Comparison of ENCODE assay signal across 25 mouse cellular contexts in genomic region chr3:105608857-105609256, GRCm38 (mm10).
A peak's percentile ranks its signal among the peaks of the same experiment; 100 is the strongest.
DNase-seq lines count a peak whose midpoint lies in the region; ATAC-seq and TF ChIP-seq lines count a peak whose summit lies in the region.
"Had no signal": no experiment of that assay in that cellular context is flagged by ENCODE, and none has a peak within 500 bp of the region (broad histone marks: within the 10 kb centered on the region; RNA-seq: fewer than 3 reads in every experiment).

No protein-coding gene starts in this region.

- H3K4me2 ChIP-seq in midbrain, embryonic 11.5 days = no peak overlapping the region
- H3K4me2 ChIP-seq in midbrain, embryonic 16.5 days (ENCODE audit: low read length) = no peak overlapping the region
- H3K4me2 ChIP-seq: embryonic facial prominence, embryonic 12.5 days; embryonic facial prominence, embryonic 15.5 days; heart, embryonic 13.5 days; hindbrain, embryonic 14.5 days had no signal

- no peak overlapping the region for H3K4me3 ChIP-seq in layer of hippocampus, adult 2 months
- no peak overlapping the region for H3K4me3 ChIP-seq in midbrain, embryonic 11.5 days (ENCODE audit: low read depth, low read length)
- no peak overlapping the region for H3K4me3 ChIP-seq in midbrain, embryonic 16.5 days (ENCODE audit: low read depth, low read length)
- H3K4me3 ChIP-seq: embryonic facial prominence, embryonic 12.5 days; embryonic facial prominence, embryonic 15.5 days; heart, adult 2 months; heart, embryonic 10.5 days; heart, embryonic 13.5 days had no signal

- H3K27me3 ChIP-seq in midbrain, embryonic 11.5 days (ENCODE audit: control insufficient read depth, insufficient read depth, low read length) = no peaks in the 10 kb centered on the region
- no peaks in the 10 kb centered on the region for H3K27me3 ChIP-seq in midbrain, embryonic 16.5 days (ENCODE audit: control insufficient read depth, insufficient read depth, low read depth, low read length)
- H3K27me3 ChIP-seq: embryonic facial prominence, embryonic 12.5 days; embryonic facial prominence, embryonic 15.5 days had no signal

- no peak for TF ChIP-seq CTCF in layer of hippocampus, adult 2 months (conservative IDR thresholded peaks at IDR 0.05)

- no peaks in the 10 kb centered on the region for H3K4me1 ChIP-seq in midbrain, embryonic 11.5 days (ENCODE audit: control insufficient read depth, insufficient read depth, low read length)
- H3K4me1 ChIP-seq in midbrain, embryonic 16.5 days (ENCODE audit: control insufficient read depth, insufficient read depth, low read length) = no peaks in the 10 kb centered on the region
- H3K4me1 ChIP-seq: embryonic facial prominence, embryonic 12.5 days; embryonic facial prominence, embryonic 15.5 days; heart, embryonic 10.5 days; heart, embryonic 13.5 days had no signal

- DNase-seq in frontal cortex, postnatal 36 days (ENCODE audit: low spot score in 2 of 2) = no peak
- peak; percentile 44 to 70 for DNase-seq in layer of hippocampus, adult 2 months (ENCODE audit: low spot score in 2 of 2)
- DNase-seq in layer of hippocampus, adult 9-10 months (ENCODE audit: low spot score) = no peak
- peak; percentile 14 for DNase-seq in midbrain, embryonic 11.5 days (ENCODE audit: low spot score, missing footprints)
- DNase-seq: adrenal gland, adult 8-10 months; adrenal gland, postnatal 25 days; cerebellum, adult 18-20 months; cerebellum, adult 9-10 months; cerebellum, postnatal 14 days; forebrain, postnatal 0 days; gastrocnemius, postnatal 10 days; gastrocnemius, postnatal 36 days; heart, adult 2 months; heart, postnatal 14 days; heart, postnatal 4 days had no signal

- ATAC-seq in frontal cortex, adult (ENCODE audit: low TSS enrichment) = peak; percentile 27; the same call in 1 of the 2 replicates
- ATAC-seq in midbrain, embryonic 11.5 days (ENCODE audit: low FRiP score) = no peak
- no peak for ATAC-seq in midbrain, embryonic 16.5 days
- ATAC-seq: activated CD4-positive, CD25-positive, alpha-beta regulatory T cell, adult 4 months; forebrain, embryonic 14.5 days; forebrain, postnatal 0 days; hindbrain, postnatal 0 days had no signal

- H3K36me3 ChIP-seq in midbrain, embryonic 11.5 days (ENCODE audit: control insufficient read depth, insufficient read depth, low read length) = no peaks in the 10 kb centered on the region
- H3K36me3 ChIP-seq in midbrain, embryonic 16.5 days (ENCODE audit: control insufficient read depth, insufficient read depth, low read length) = no peaks in the 10 kb centered on the region
- H3K36me3 ChIP-seq: embryonic facial prominence, embryonic 12.5 days; embryonic facial prominence, embryonic 15.5 days; heart, embryonic 10.5 days; heart, embryonic 13.5 days had no signal

- peak overlapping the region; percentile 74 for H3K27ac ChIP-seq in layer of hippocampus, adult 2 months
- no peak overlapping the region for H3K27ac ChIP-seq in midbrain, embryonic 11.5 days (ENCODE audit: low read depth, low read length)
- no peak overlapping the region for H3K27ac ChIP-seq in midbrain, embryonic 16.5 days (ENCODE audit: low read length)
- H3K27ac ChIP-seq: embryonic facial prominence, embryonic 12.5 days; embryonic facial prominence, embryonic 15.5 days; heart, adult 2 months; heart, embryonic 10.5 days; heart, embryonic 13.5 days; hindbrain, embryonic 14.5 days; hindbrain, postnatal 0 days had no signal

- H3K9ac ChIP-seq in midbrain, embryonic 11.5 days (ENCODE audit: low read length) = no peak overlapping the region
- no peak overlapping the region for H3K9ac ChIP-seq in midbrain, embryonic 16.5 days (ENCODE audit: low read depth, low read length)
- H3K9ac ChIP-seq: embryonic facial prominence, embryonic 12.5 days; embryonic facial prominence, embryonic 15.5 days; forebrain, postnatal 0 days; heart, embryonic 13.5 days; hindbrain, embryonic 14.5 days had no signal

- 89% methylated on average over 3 of the region's 3 CpGs for WGBS in midbrain, embryonic 11.5 days
- WGBS in midbrain, embryonic 16.5 days = 87% methylated on average over 3 of the region's 3 CpGs

- no peaks in the 10 kb centered on the region for H3K9me3 ChIP-seq in midbrain, embryonic 11.5 days (ENCODE audit: control insufficient read depth, low read length)
- no peaks in the 10 kb centered on the region for H3K9me3 ChIP-seq in midbrain, embryonic 16.5 days (replicated peaks; ENCODE audit: control insufficient read depth, low read length, poor library complexity, severe bottlenecking)
- H3K9me3 ChIP-seq: embryonic facial prominence, embryonic 12.5 days; embryonic facial prominence, embryonic 15.5 days; heart, embryonic 10.5 days; heart, embryonic 13.5 days had no signal

Comparison
In these comparisons a context has a peak if more than half of its experiments do, and no peak if none do; other contexts are left out.
1. DNase-seq: peak in layer of hippocampus, adult 2 months (2 of 2) and midbrain, embryonic 11.5 days (single experiment); none in frontal cortex, postnatal 36 days (0 of 2) and layer of hippocampus, adult 9-10 months (single experiment).